Mouse (Mus musculus) heart, postnatal 0 days (tissue): Measurements from ENCODE around the gene Foxe3. TPM values are rescaled to one million over a fixed set of nuclear protein-coding genes. Genes with fewer than 3 reads are reported as not detected.
A peak's percentile ranks its signal among the peaks of the same experiment; 100 is the strongest.

ENCODE experiments used
- ATAC-seq: fragments of 200-750 bp; cut with Nextera tagmentation; 2 replicates; pipeline ENCODE4 v1.8.0; 2017; ENCODE audit warnings: low read depth, moderate number of reproducible peaks, moderate library complexity; ENCODE audit not compliant: insufficient read depth
- DNase-seq: peaks from one replicate; pipeline ENCODE4 v3.0.0-alpha.2; 2016; ENCODE audit warnings: low spot score
- H3K27ac ChIP-seq: fragments of 300-500 bp; sonication (generic); 2 replicates; pipeline ENCODE4 v1.5.1; 2014; ENCODE audit warnings: low read depth, mild to moderate bottlenecking
- H3K27me3 ChIP-seq: fragments of 300-500 bp; sonication (generic); 2 replicates; pipeline ENCODE4 v1.6.1; 2014; ENCODE audit warnings: low read length, mixed read lengths; ENCODE audit not compliant: control insufficient read depth, insufficient read depth
- H3K36me3 ChIP-seq: fragments of 300-500 bp; sonication (generic); replicated peaks from 2 replicates; pipeline ENCODE4 v1.6.1; 2014; ENCODE audit warnings: low read length, mixed read lengths; ENCODE audit not compliant: control insufficient read depth, insufficient read depth
- H3K4me1 ChIP-seq: fragments of 300-500 bp; sonication (generic); 2 replicates; pipeline ENCODE4 v1.6.1; 2014; ENCODE audit warnings: antibody characterized with exemption; ENCODE audit not compliant: control insufficient read depth, insufficient read depth
- H3K4me2 ChIP-seq: fragments of 300-500 bp; sonication (generic); 2 replicates; pipeline ENCODE4 v1.6.1; 2014; ENCODE audit warnings: low read depth, mild to moderate bottlenecking, low read length, moderate library complexity
- H3K4me3 ChIP-seq: fragments of 300-500 bp; sonication (generic); 2 replicates; pipeline ENCODE4 v1.5.1; 2014; ENCODE audit warnings: low read depth, low read length
- H3K9ac ChIP-seq: fragments of 300-500 bp; sonication (generic); replicated peaks from 2 replicates; pipeline ENCODE4 v1.6.1; 2014; ENCODE audit warnings: low read depth, low read length, mixed read lengths
- H3K9me3 ChIP-seq: fragments of 300-500 bp; sonication (generic); replicated peaks from 2 replicates; pipeline ENCODE4 v1.6.1; 2016; ENCODE audit warnings: low read length; ENCODE audit not compliant: control insufficient read depth
- CTCF ChIP-seq: IDR thresholded peaks from 2 replicates; pipeline ENCODE4 v1.5.1; 2016; ENCODE audit warnings: antibody characterized with exemption, control low read depth, low read depth
- EP300 ChIP-seq: IDR thresholded peaks from 2 replicates; pipeline ENCODE4 v1.6.1; 2016; ENCODE audit warnings: antibody characterized with exemption, low read depth
- WGBS: fragments of 180-500 bp; shearing (Covaris S2); extraction: QIAGEN DNeasy Blood & Tissue Kit; methylation state at CpG from one replicate; pipeline ENCODE4 v1.1.7; 2014; 5-methylcytosine and 5-hydroxymethylcytosine counted together
- polyA plus RNA-seq: library from polyadenylated mRNA; unstranded; fragments of >200 nt; fragmentation: Nextera tagmentation; extraction: Ambion mirVana; gene quantifications from 2 replicates; pipeline ENCODE4 v1.2.1, GENCODE M21; 2015
- total RNA-seq: library from RNA; depleted of rRNA; stranded (reverse); fragments of >200 nt; gene quantifications from 2 replicates; pipeline ENCODE4 v1.2.3, GENCODE M21; 2014; ENCODE audit warnings: low replicate concordance

Foxe3 gene
- total and polyA plus RNA-seq, 2 experiments from 2014 or later, result not detected

- no peak for DNase-seq
- Histone ChIP-seq H3K36me3 (no peaks in the 10 kb centered on the region), H3K4me1 (no peaks in the 10 kb centered on the region), H3K4me3 (no peak overlapping the region), H3K27me3 (0 out of 2 replicates have a peak, but pooled peaks cover 15% of the 10 kb centered on the region), H3K27ac (no peak overlapping the region), H3K9me3 (no peaks in the 10 kb centered on the region), H3K9ac (no peak overlapping the region), H3K4me2 (no peak overlapping the region)
- WGBS, result 33% methylated on average over 5 of the region's 5 CpGs
- no peak for ATAC-seq
- TF ChIP-seq EP300 (no peak), CTCF (no peak)
Measured at GRCm38 (mm10) chr4:114945021-114945420, 19.2 kb upstream of the Foxe3 start.

DNA sequence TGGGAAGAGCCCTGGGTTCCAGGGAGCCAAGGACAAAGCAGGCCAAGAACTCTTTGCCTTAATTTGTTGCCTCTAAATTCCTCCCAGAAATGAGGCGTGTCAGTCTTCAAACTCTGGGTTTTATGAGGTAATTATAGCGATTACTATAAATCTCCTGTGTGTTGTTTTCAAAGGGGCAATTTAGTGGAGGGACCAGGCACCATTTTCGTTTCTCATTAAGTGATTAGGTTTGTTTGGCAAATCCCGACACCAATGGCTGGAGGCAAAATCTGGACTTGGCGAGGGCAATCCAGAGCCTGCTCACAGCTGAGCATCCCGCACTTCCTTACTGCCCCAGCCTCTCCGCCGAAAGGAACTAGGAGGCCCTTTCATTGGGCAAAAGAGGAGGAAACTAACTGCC lies 16.8 kb upstream of the Foxe3 start:
- DNase-seq, result no peak
- H3K4me1 ChIP-seq, result no peaks in the 10 kb centered on the region
- no peaks in the 10 kb centered on the region for H3K36me3 ChIP-seq
- no peak for ATAC-seq
- no peak overlapping the region for H3K9ac ChIP-seq
- 0 out of 2 replicates have a peak, but pooled peaks cover 10% of the 10 kb centered on the region for H3K27me3 ChIP-seq
- no peak overlapping the region for H3K4me3 ChIP-seq
- TF ChIP-seq EP300, result no peak
- TF ChIP-seq CTCF, result no peak
- 69% methylated on average over 8 of the region's 8 CpGs for WGBS
- H3K27ac ChIP-seq, result no peak overlapping the region
- H3K4me2 ChIP-seq, result no peak overlapping the region
- H3K9me3 ChIP-seq, result no peaks in the 10 kb centered on the region

DNA sequence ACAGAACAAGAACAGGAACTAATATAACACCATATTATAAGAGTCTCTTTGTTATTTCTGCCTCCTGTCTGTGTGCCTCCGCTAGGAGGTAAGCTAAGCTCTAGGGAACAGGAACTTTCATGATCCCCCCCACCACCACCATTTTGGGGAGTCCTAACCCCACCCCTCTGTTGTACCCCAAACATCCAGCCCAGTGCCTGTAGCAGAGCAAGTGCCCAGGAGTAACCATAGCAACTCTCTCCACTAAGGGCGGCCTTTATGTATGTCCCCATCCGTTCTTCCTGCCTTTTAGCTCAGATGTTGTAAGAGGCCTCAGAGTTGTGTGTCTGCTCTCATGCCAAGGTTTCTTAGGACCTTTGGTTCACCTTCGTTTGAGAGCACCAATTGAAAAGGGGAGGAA lies 16.3 kb upstream of the Foxe3 start:
- DNase-seq (no peak), ATAC-seq (no peak)
- Histone ChIP-seq H3K36me3 (no peaks in the 10 kb centered on the region), H3K4me2 (no peak overlapping the region), H3K9me3 (no peaks in the 10 kb centered on the region), H3K27ac (no peak overlapping the region), H3K9ac (no peak overlapping the region), H3K27me3 (0 out of 2 replicates have a peak, but pooled peaks cover 10% of the 10 kb centered on the region), H3K4me3 (no peak overlapping the region), H3K4me1 (no peaks in the 10 kb centered on the region)
- TF ChIP-seq EP300 (no peak), CTCF (no peak)
- 71% methylated on average over 4 of the region's 4 CpGs for WGBS

- DNase-seq (no peak), ATAC-seq (no peak)
- no peaks in the 10 kb centered on the region for H3K4me1 ChIP-seq
- H3K4me3 ChIP-seq, result no peak overlapping the region
- no peak overlapping the region for H3K9ac ChIP-seq
- WGBS, result 69% methylated on average over 4 of the region's 4 CpGs
- no peak overlapping the region for H3K27ac ChIP-seq
- H3K36me3 ChIP-seq, result no peaks in the 10 kb centered on the region
- H3K4me2 ChIP-seq, result no peak overlapping the region
- TF ChIP-seq CTCF, result no peak
- TF ChIP-seq EP300, result no peak
- 0 out of 2 replicates have a peak, but pooled peaks cover 9% of the 10 kb centered on the region for H3K27me3 ChIP-seq
- H3K9me3 ChIP-seq, result no peaks in the 10 kb centered on the region
Measured at GRCm38 (mm10) chr4:114941311-114941710, 15.5 kb upstream of the Foxe3 start.

- H3K4me1 ChIP-seq, result no peaks in the 10 kb centered on the region
- H3K9me3 ChIP-seq, result no peaks in the 10 kb centered on the region
- DNase-seq (no peak), ATAC-seq (no peak)
- WGBS, result 30% methylated on average over 3 of the region's 3 CpGs
- no peaks in the 10 kb centered on the region for H3K36me3 ChIP-seq
- no peak for TF ChIP-seq CTCF
- no peak for TF ChIP-seq EP300
- no peak overlapping the region for H3K27ac ChIP-seq
- H3K4me2 ChIP-seq, result no peak overlapping the region
- H3K27me3 ChIP-seq, result 0 out of 2 replicates have a peak, but pooled peaks cover 9% of the 10 kb centered on the region
- H3K4me3 ChIP-seq, result no peak overlapping the region
- H3K9ac ChIP-seq, result no peak overlapping the region
Measured at GRCm38 (mm10) chr4:114938248-114938647, 12.4 kb upstream of the Foxe3 start.

DNA sequence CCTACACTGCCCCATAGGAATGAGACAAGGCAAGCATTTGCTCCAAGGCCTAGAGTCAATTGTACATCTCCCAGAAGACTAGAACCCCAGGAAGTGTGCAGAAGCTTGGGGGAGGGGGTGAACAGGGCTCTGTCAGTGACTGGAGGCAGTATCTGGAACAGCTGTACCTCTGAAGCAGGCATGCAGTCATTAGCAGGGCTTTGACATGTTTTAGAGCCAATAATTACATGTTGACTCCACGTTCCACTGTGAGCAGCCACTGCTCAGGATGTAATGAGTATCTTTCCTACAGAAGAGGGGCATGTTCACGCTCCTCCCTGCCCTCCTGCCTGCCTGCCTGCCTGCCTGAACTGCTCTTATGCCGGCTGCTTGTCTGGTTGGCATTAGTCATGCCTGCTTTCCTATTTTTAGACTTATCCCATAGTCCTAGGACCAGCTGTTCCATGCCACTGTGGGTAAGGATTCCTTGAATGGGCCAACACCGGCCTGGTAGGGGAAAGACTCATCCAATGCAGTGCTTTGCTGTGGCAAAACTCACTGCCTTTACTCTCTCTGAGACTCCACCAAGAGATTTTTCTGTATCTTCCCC lies 11.7 kb upstream of the Foxe3 start:
- DNase-seq (peak; percentile 22), ATAC-seq (peak; percentile 67)
- H3K9ac ChIP-seq, result no peak overlapping the region
- no peaks in the 10 kb centered on the region for H3K9me3 ChIP-seq
- 0 out of 2 replicates have a peak, but pooled peaks cover 9% of the 10 kb centered on the region for H3K27me3 ChIP-seq
- no peak for TF ChIP-seq EP300
- no peaks in the 10 kb centered on the region for H3K4me1 ChIP-seq
- 45% methylated on average over 4 of the region's 4 CpGs for WGBS
- H3K4me3 ChIP-seq, result no peak overlapping the region
- no peaks in the 10 kb centered on the region for H3K36me3 ChIP-seq
- no peak overlapping the region for H3K4me2 ChIP-seq
- no peak overlapping the region for H3K27ac ChIP-seq
